9 mouse cellular contexts compared by ENCODE assay signal in genomic region chr13:39440907-39441306, GRCm38 (mm10).
DNase-seq lines count a peak whose midpoint lies in the region; ATAC-seq and TF ChIP-seq lines count a peak whose summit lies in the region.
"Had no signal": no experiment of that assay in that cellular context is flagged by ENCODE, and none has a peak within 500 bp of the region (broad histone marks: within the 10 kb centered on the region; RNA-seq: fewer than 3 reads in every experiment).

No protein-coding gene starts in this region.

- H3K9me3 ChIP-seq in E14TG2a.4 (ENCODE audit: low read length): no peaks in the 10 kb centered on the region
- H3K9me3 ChIP-seq: lung, embryonic 15.5 days had no signal

- DNase-seq in adrenal gland, adult 2 months: peak; percentile 55
- DNase-seq in embryo, embryonic 10.5 days (ENCODE audit: low spot score): peak; percentile 80
- peak; percentile 63 to 83 for DNase-seq in layer of hippocampus, adult 2 months (ENCODE audit: low spot score in 2 of 2)
- DNase-seq in lung, postnatal 10 days: peak; percentile 73
- peak; percentile 54 for DNase-seq in right cerebral cortex, postnatal 14 days

- no peaks in the 10 kb centered on the region for H3K27me3 ChIP-seq in E14TG2a.4 (ENCODE audit: insufficient read depth, low read length)
- H3K27me3 ChIP-seq: lung, embryonic 15.5 days had no signal

- no peaks in the 10 kb centered on the region for H3K4me1 ChIP-seq in E14TG2a.4 (replicated peaks; ENCODE audit: low read depth, low read length)
- H3K4me1 ChIP-seq: lung, embryonic 15.5 days had no signal

- peak; percentile 77 for TF ChIP-seq CTCF in E14TG2a.4 (conservative IDR thresholded peaks at IDR 0.05; ENCODE audit: low read length)
- peak; percentile 98 for TF ChIP-seq CTCF in layer of hippocampus, adult 2 months (conservative IDR thresholded peaks at IDR 0.05)

- no peaks in the 10 kb centered on the region for H3K36me3 ChIP-seq in E14TG2a.4 (ENCODE audit: insufficient read depth, low read length)
- H3K36me3 ChIP-seq: lung, embryonic 15.5 days had no signal

- H3K4me3 ChIP-seq in E14TG2a.4 (replicated peaks; ENCODE audit: low read length): no peak overlapping the region
- H3K4me3 ChIP-seq in layer of hippocampus, adult 2 months: peak overlapping the region; percentile 3; the same call in 1 of the 2 replicates
- H3K4me3 ChIP-seq: lung, embryonic 15.5 days had no signal

- ATAC-seq in granulocyte monocyte progenitor cell, adult 5-6 weeks (replicated peaks; ENCODE audit: poor library complexity, severe bottlenecking): peak; percentile 90
- no peak for ATAC-seq in activated CD4-positive, CD25-positive, alpha-beta regulatory T cell, adult 4 months

- H3K27ac ChIP-seq in layer of hippocampus, adult 2 months: no peak overlapping the region
- H3K27ac ChIP-seq: lung, embryonic 15.5 days had no signal
